Mouse (Mus musculus) midbrain, embryonic 11.5 days (tissue): ENCODE results near the gene Trpm4. TPM values are rescaled to one million over a fixed set of nuclear protein-coding genes. Genes with fewer than 3 reads are reported as not detected.
A peak's percentile ranks its signal among the peaks of the same experiment; 100 is the strongest.

Experiments used
- ATAC-seq: fragments of 200-750 bp; cut with Nextera tagmentation; 2 replicates; pipeline ENCODE4 v1.8.0; 2017; ENCODE audit warnings: moderate TSS enrichment, moderate library complexity; ENCODE audit not compliant: low FRiP score
- DNase-seq: peaks from one replicate; pipeline ENCODE4 v3.0.0; 2015; ENCODE audit warnings: low spot score; ENCODE audit errors: missing footprints
- H3K27ac ChIP-seq: fragments of 300-500 bp; sonication (generic); 2 replicates; pipeline ENCODE4 v1.5.1; 2014; ENCODE audit warnings: low read depth, low read length
- H3K27me3 ChIP-seq: fragments of 300-500 bp; sonication (generic); 2 replicates; pipeline ENCODE4 v1.6.1; 2014; ENCODE audit warnings: mild to moderate bottlenecking, low read length, moderate library complexity, mixed read lengths; ENCODE audit not compliant: control insufficient read depth, insufficient read depth
- H3K36me3 ChIP-seq: fragments of 300-500 bp; sonication (generic); 2 replicates; pipeline ENCODE4 v1.6.1; 2014; ENCODE audit warnings: mild to moderate bottlenecking, low read length, moderate library complexity, mixed read lengths; ENCODE audit not compliant: control insufficient read depth, insufficient read depth
- H3K4me1 ChIP-seq: fragments of 300-500 bp; sonication (generic); 2 replicates; pipeline ENCODE4 v1.6.1; 2014; ENCODE audit warnings: low read length; ENCODE audit not compliant: control insufficient read depth, insufficient read depth
- H3K4me2 ChIP-seq: fragments of 300-500 bp; sonication (generic); 2 replicates; pipeline ENCODE4 v1.6.1; 2014; ENCODE audit warnings: mild to moderate bottlenecking, moderate library complexity
- H3K4me3 ChIP-seq: fragments of 300-500 bp; sonication (generic); 2 replicates; pipeline ENCODE4 v1.5.1; 2014; ENCODE audit warnings: low read depth, low read length
- H3K9ac ChIP-seq: fragments of 300-500 bp; sonication (generic); 2 replicates; pipeline ENCODE4 v1.6.1; 2014; ENCODE audit warnings: low read length
- H3K9me3 ChIP-seq: fragments of 300-500 bp; sonication (generic); 2 replicates; pipeline ENCODE4 v1.6.1; 2016; ENCODE audit warnings: low read length; ENCODE audit not compliant: control insufficient read depth
- WGBS: fragments of 180-500 bp; shearing (Covaris S2); extraction: QIAGEN DNeasy Blood & Tissue Kit; methylation state at CpG from one replicate; pipeline ENCODE4 v1.1.7; 2014; 5-methylcytosine and 5-hydroxymethylcytosine counted together
- polyA plus RNA-seq: library from polyadenylated mRNA; unstranded; fragments of >200 nt; fragmentation: Nextera tagmentation; extraction: Ambion mirVana; gene quantifications from 2 replicates; pipeline ENCODE4 v1.2.1, GENCODE M21; 2014

Trpm4 gene
- polyA plus RNA-seq, 1 experiment from 2014 or later: 6.1 TPM

- 58% methylated on average over 13 of the region's 13 CpGs for WGBS
Observed at GRCm38 (mm10) chr7:45356087-45356486, 22.5 kb upstream of the Trpm4 start.

DNA sequence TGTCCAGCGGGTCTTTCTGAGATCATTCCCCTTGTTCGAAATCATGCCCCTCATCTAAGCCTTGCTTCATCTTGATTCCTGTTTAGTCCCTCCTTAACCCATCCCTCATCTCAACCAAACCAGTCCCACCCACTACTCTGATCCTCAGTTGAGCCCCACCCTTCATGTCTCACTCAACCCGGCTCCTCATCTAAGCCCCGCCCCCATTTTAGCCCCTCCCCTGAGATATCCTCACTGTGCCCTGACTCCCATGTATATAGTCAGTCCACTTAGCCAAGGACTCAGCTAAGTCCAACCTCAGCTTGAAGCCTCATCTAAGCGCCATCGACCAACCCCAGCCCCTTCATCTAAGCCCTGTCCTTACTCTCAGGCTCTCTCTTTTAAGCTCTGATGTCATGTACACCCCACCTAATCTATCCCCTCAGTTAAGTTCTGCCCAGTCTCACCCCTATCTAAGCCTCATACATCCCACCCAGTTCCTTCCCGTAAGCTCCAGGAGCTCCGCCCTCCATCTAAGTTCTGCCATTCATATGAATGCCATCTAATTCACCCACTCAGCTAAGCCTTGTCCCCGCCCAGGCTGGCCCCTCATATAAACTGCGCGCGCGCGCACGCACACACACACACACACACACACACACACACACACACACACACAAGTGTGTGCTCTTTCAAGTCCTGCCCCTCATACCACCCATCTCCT is 21.9 kb upstream of the Trpm4 start:
- no peak overlapping the region for H3K9ac ChIP-seq
- H3K27ac ChIP-seq: no peak overlapping the region
- peaks cover 3% of the 10 kb centered on the region; the same call in 1 of the 2 replicates for H3K27me3 ChIP-seq
- ATAC-seq: no peak
- H3K4me3 ChIP-seq: no peak overlapping the region
- DNase-seq: no peak
- H3K4me1 ChIP-seq: no peaks in the 10 kb centered on the region
- 79% methylated on average over 15 of the region's 15 CpGs for WGBS
- H3K36me3 ChIP-seq: no peaks in the 10 kb centered on the region
- no peak overlapping the region for H3K4me2 ChIP-seq
- H3K9me3 ChIP-seq: no peaks in the 10 kb centered on the region

More at GRCm38 (mm10) chr7:45356087-45356486, 22.5 kb upstream of the Trpm4 start:
- Histone ChIP-seq H3K9ac (no peak overlapping the region), H3K4me3 (no peak overlapping the region), H3K27me3 (peaks cover 3% of the 10 kb centered on the region; the same call in 1 of the 2 replicates), H3K4me1 (no peaks in the 10 kb centered on the region), H3K36me3 (no peaks in the 10 kb centered on the region), H3K9me3 (no peaks in the 10 kb centered on the region), H3K27ac (no peak overlapping the region), H3K4me2 (no peak overlapping the region)
- no peak for ATAC-seq
- no peak for DNase-seq

- no peak overlapping the region for H3K9ac ChIP-seq
- H3K27ac ChIP-seq: no peak overlapping the region
- H3K4me3 ChIP-seq: no peak overlapping the region
- H3K4me1 ChIP-seq: no peaks in the 10 kb centered on the region
- 18% methylated on average over 5 of the region's 5 CpGs for WGBS
- H3K36me3 ChIP-seq: no peaks in the 10 kb centered on the region
- no peak for ATAC-seq
- DNase-seq: no peak
- no peaks in the 10 kb centered on the region for H3K27me3 ChIP-seq
- no peaks in the 10 kb centered on the region for H3K9me3 ChIP-seq
- H3K4me2 ChIP-seq: no peak overlapping the region
Observed at GRCm38 (mm10) chr7:45353041-45353440, 19.5 kb upstream of the Trpm4 start.

- H3K9me3 ChIP-seq: no peaks in the 10 kb centered on the region
- no peak for ATAC-seq
- no peak for DNase-seq
- no peaks in the 10 kb centered on the region for H3K27me3 ChIP-seq
- 74% methylated on average over 13 of the region's 13 CpGs for WGBS
- H3K9ac ChIP-seq: no peak overlapping the region
- H3K4me3 ChIP-seq: no peak overlapping the region
- H3K4me1 ChIP-seq: no peaks in the 10 kb centered on the region
- H3K36me3 ChIP-seq: no peaks in the 10 kb centered on the region; the same call in 1 of the 2 replicates
- H3K27ac ChIP-seq: no peak overlapping the region
- H3K4me2 ChIP-seq: no peak overlapping the region
Observed at GRCm38 (mm10) chr7:45346905-45347304, 13.3 kb upstream of the Trpm4 start.

DNA sequence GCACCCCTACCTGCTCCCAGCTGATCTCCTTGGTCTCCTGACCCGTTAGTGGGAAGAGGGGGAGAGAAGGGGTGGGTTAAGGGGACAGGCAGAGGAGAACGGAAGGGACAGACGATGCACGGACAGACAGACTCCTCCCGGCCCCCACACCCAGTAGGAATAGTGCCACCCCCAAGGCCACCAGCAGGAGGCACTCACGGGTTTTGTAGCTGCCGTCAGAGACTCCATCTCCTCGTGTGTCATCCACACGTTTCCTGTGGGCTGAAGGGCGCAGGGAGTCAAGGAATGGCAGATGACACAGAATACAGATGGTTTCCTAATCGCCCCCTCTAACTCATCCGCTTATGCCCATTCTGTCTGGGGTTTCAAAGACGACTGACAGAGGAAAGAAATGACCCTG is 10.0 kb upstream of the Trpm4 start:
- WGBS: 26% methylated on average over 13 of the region's 13 CpGs
- H3K9ac ChIP-seq: no peak overlapping the region
- no peaks in the 10 kb centered on the region for H3K9me3 ChIP-seq
- H3K36me3 ChIP-seq: no peaks in the 10 kb centered on the region; the same call in 1 of the 2 replicates
- H3K4me2 ChIP-seq: no peak overlapping the region
- peaks cover 15% of the 10 kb centered on the region for H3K4me1 ChIP-seq
- H3K4me3 ChIP-seq: no peak overlapping the region
- H3K27me3 ChIP-seq: peaks cover 4% of the 10 kb centered on the region
- DNase-seq (peak; percentile 87), ATAC-seq (no peak)
- no peak overlapping the region for H3K27ac ChIP-seq

DNA sequence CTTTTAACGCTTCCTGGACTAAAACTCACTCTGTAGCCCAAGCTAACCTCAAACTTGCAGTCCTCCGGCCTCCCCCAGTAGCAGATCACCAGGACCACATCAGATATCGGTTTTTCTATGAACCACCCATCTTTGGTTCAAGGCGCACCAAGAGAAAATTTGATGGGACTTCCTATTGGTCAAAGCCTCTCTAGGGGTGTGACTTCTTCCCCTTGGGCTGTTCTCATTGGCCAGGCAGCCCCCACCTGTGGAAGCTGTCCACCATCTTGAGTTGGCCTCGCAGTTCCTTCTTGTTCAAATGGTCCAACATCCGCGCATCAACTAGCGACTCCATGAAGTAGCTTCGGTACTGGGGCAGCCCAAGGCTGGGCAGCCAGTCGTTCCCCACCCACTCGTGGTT is 8.5 kb upstream of the Trpm4 start:
- DNase-seq (no peak), ATAC-seq (no peak)
- Histone ChIP-seq H3K9ac (no peak overlapping the region), H3K36me3 (no peaks in the 10 kb centered on the region; the same call in 1 of the 2 replicates), H3K4me3 (no peak overlapping the region), H3K4me2 (no peak overlapping the region), H3K9me3 (no peaks in the 10 kb centered on the region), H3K27ac (no peak overlapping the region), H3K4me1 (peaks cover 19% of the 10 kb centered on the region), H3K27me3 (peaks cover 4% of the 10 kb centered on the region)
- 88% methylated on average over 11 of the region's 11 CpGs for WGBS

DNA sequence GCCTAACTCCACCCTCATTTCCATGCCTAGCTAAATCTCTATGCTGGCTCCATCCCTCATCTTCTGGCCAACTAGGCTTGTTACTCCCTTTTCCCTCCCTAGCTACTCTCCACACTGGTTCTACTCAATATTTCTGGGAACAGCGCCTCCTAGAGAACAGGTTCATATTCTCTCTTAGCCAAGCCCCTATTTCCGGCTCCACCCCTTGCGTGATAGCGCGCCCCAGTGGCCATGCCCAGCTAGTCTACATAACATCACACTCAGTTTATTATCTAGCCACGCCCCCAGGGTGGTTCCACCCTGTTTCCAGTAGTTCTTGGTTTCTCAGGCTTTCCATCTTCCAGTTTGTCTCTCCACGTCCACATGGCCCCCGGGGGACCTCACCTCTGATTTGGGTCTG is 7.7 kb upstream of the Trpm4 start:
- no peak for ATAC-seq
- peak overlapping the region; percentile 85; the same call in 1 of the 2 replicates for H3K4me2 ChIP-seq
- peak; percentile 97 for DNase-seq
- WGBS: 3% methylated on average over 8 of the region's 8 CpGs
- H3K36me3 ChIP-seq: no peaks in the 10 kb centered on the region
- no peak overlapping the region for H3K9ac ChIP-seq
- peaks cover 19% of the 10 kb centered on the region for H3K4me1 ChIP-seq
- H3K9me3 ChIP-seq: no peaks in the 10 kb centered on the region
- no peak overlapping the region for H3K4me3 ChIP-seq
- peaks cover 4% of the 10 kb centered on the region for H3K27me3 ChIP-seq
- H3K27ac ChIP-seq: no peak overlapping the region

- Histone ChIP-seq H3K9me3 (no peaks in the 10 kb centered on the region), H3K4me3 (peak overlapping the region; percentile 45), H3K36me3 (no peaks in the 10 kb centered on the region), H3K4me1 (peaks cover 19% of the 10 kb centered on the region), H3K4me2 (peak overlapping the region; percentile 85), H3K9ac (no peak overlapping the region), H3K27ac (no peak overlapping the region), H3K27me3 (peaks cover 4% of the 10 kb centered on the region)
- DNase-seq: peak; percentile 93
- WGBS: under 1% methylated on average over 11 of the region's 11 CpGs
- no peak for ATAC-seq
Observed at GRCm38 (mm10) chr7:45340669-45341068, 7.1 kb upstream of the Trpm4 start.

DNA sequence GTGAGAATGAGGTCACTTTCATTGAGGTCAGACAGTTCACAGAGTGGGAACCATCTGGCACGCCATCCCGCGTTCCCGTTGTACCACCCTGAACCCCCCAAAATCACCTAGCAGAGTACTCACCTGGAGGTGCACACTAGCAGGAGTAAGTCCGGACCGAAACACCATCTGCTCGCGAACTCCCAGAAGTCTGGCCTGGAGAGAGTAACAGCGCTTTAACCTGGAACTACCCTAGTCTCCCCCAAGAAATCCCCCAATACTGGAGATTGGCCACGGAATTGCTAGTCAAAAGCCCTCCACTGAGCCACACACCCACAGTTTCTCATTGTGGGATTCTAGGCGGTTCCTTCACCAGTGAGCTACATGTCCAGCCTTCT is 6.5 kb upstream of the Trpm4 start:
- Histone ChIP-seq H3K4me1 (peaks cover 19% of the 10 kb centered on the region), H3K27me3 (peaks cover 4% of the 10 kb centered on the region), H3K36me3 (no peaks in the 10 kb centered on the region), H3K4me2 (peak overlapping the region; percentile 85), H3K9me3 (no peaks in the 10 kb centered on the region), H3K9ac (peak overlapping the region; percentile 76), H3K4me3 (peak overlapping the region; percentile 45), H3K27ac (no peak overlapping the region)
- no peak for ATAC-seq
- 1% methylated on average over 11 of the region's 11 CpGs for WGBS
- no peak for DNase-seq
